Mouse (Mus musculus) layer of hippocampus, postnatal 25 days (tissue): Measurements from ENCODE around the gene Vmn1r101. TPM values are rescaled to one million over a fixed set of nuclear protein-coding genes. Genes with fewer than 3 reads are reported as not detected.
"Not testable (repeated sequence)": the region's sequence is repeated elsewhere in the genome, so short reads cannot be mapped to it uniquely, and the experiment has no call there.

ENCODE experiments used
- DNase-seq, 2 experiments: peaks; one replicate each; pipeline ENCODE4 v3.0.0; 2022; ENCODE audit warnings: mixed read lengths in 2 of 2, low spot score in 1 of 2; ENCODE audit errors: extremely low spot score in 1 of 2
- total RNA-seq, 2 experiments: library from RNA; stranded (reverse); gene quantifications; 2 replicates each; pipeline ENCODE4 v1.2.3; 2021

Vmn1r101 gene
- total RNA-seq: not detected

DNA sequence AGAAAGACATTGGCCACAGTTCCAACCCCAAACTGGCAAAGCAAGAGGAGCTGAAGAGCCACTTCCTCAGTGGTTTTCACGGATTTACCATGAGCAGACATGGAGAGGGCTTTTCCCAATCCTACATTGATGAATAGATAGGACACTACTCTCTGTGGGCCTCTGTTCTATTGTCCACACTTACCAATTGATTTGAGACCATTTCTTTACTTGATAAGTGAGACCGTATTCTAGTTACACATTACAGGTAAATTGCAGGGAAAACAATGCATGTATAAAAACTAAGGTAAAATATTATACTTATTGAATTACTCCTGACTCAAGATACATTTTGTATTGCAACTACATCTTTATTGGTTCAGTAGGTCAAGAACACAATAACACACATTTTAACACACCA is at the start of gene Vmn1r101:
TSS of gene Vmn1r101 (minus strand) at position 101 of the 400 bp plus-strand sequence.
- DNase-seq: not testable (repeated sequence)

GRCm38 (mm10) chr7:20474825-20475224 is 32.4 kb upstream of the Vmn1r101 start, which contains the start of gene Gm10670:
Gene Gm10670, minus strand, starts transcription at chr7:20474925.
- not testable (repeated sequence) for DNase-seq

DNA sequence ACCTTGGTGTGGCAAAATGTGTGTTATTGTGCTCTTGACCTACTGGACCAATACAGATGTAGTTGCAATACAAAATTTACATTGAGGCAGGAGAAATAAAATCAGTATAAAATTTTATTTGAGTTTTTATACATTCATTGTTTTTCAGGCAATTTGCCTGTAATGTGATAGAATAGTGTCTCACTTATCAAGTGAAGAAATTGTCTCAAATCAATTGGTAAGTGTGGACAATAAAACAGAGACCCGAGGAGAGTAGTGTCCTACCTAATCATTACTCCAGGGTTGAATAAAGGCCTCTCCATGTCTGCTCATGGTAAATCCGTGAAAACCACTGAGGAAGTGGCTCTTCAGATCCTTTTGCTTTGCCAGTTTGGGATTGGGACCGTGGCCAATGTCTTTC is 24.8 kb downstream of the Vmn1r101 start, which contains the start of gene Vmn1r100:
TSS of gene Vmn1r100 (plus strand) at position 301 of the 400 bp plus-strand sequence.
- DNase-seq: not testable (repeated sequence)

Other genes with a start within 250 kb of the Vmn1r101 start
- not detected for gene Vmn1r95, start 248.9 kb downstream of the Vmn1r101 start, total RNA-seq
- not detected for gene Gm6164, start 237.0 kb downstream of the Vmn1r101 start, total RNA-seq
- gene Gm4498, start 208.8 kb downstream of the Vmn1r101 start, total RNA-seq: not detected
- not detected for gene Gm5890, start 179.8 kb downstream of the Vmn1r101 start, total RNA-seq
- gene Gm4133, start 108.5 kb downstream of the Vmn1r101 start, total RNA-seq: not detected
- not detected for gene Gm5728, start 67.2 kb downstream of the Vmn1r101 start, total RNA-seq
- not detected for gene Vmn1r100, start 24.7 kb downstream of the Vmn1r101 start, total RNA-seq
- not detected for gene Gm10670, start 32.3 kb upstream of the Vmn1r101 start, total RNA-seq
- not detected for gene Vmn1r103, start 67.9 kb upstream of the Vmn1r101 start, total RNA-seq
- not detected for gene Vmn1r104, start 91.2 kb upstream of the Vmn1r101 start, total RNA-seq
- not detected for gene Gm5726, start 103.2 kb upstream of the Vmn1r101 start, total RNA-seq
- gene Gm4141, start 133.6 kb upstream of the Vmn1r101 start, total RNA-seq: not detected
- not detected for gene Gm4513, start 156.4 kb upstream of the Vmn1r101 start, total RNA-seq
- gene Vmn1r107, start 226.3 kb upstream of the Vmn1r101 start, total RNA-seq: not detected